Mouse (Mus musculus): ENCODE results near the gene Wdr31. TPM values are rescaled to one million over a fixed set of nuclear protein-coding genes. Genes with fewer than 3 reads are reported as not detected.

The Wdr31 gene
- polyA plus RNA-seq, 1 experiment, result 0.59 TPM

DNA sequence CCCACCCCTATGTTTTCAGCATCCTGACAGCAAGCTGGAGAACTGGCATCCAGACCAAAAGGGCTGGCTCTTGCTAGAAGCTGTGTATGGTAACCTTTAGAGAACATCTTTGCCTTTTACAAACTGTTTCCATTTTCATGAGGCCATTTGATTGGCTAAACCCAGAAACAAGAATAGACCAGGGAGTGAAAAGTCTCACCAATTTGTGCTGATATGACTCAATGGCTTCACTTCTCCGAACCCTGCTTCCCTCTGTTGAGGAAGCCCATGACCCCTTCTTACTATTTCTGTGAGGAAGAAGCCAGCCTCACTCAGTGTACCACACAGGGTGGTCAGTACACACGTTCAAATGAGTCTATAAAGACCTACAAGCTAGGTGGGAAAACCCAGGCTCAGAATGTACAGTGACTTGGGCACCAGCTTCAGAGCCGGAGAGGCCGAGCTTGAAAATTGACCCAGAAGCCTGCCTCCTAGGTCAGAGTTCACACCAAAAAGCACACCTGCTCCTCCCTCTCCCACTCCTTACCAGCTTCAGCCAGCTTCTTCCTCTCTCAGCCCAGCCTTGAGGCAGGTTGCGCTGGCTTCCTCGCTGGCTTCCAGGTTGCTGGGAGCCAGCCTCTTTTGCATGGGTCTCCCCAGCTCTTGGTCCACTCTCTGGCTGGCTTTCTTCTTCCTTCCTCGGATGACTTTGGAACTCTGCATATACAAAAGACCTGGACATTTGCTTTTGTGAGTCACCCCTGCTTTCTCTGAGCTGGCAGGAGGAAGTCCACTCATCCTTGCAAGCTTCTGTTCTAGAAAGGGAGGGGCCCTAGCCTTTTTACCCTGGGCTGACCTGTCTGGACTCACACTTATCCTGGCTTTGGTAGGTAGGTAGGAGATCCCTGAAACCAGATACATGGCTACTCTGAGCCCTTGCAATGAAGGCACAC lies 36.5 kb downstream of the Wdr31 start:
- no peak for TF ChIP-seq GATA1 (IDR thresholded peaks at IDR 0.05; ENCODE audit: low read length)

- TF ChIP-seq GATA1 (IDR thresholded peaks at IDR 0.05; ENCODE audit: low read length), result no peak
Observed at GRCm38 (mm10) chr4:62431522-62431921, 39.2 kb downstream of the Wdr31 start.

- no peak for TF ChIP-seq GATA1 (IDR thresholded peaks at IDR 0.05; ENCODE audit: low read length)
Observed at GRCm38 (mm10) chr4:62430678-62431077, 40.0 kb downstream of the Wdr31 start.

- TF ChIP-seq GATA1 (IDR thresholded peaks at IDR 0.05; ENCODE audit: low read length), result no peak
Observed at GRCm38 (mm10) chr4:62429616-62430015, 41.1 kb downstream of the Wdr31 start.

DNA sequence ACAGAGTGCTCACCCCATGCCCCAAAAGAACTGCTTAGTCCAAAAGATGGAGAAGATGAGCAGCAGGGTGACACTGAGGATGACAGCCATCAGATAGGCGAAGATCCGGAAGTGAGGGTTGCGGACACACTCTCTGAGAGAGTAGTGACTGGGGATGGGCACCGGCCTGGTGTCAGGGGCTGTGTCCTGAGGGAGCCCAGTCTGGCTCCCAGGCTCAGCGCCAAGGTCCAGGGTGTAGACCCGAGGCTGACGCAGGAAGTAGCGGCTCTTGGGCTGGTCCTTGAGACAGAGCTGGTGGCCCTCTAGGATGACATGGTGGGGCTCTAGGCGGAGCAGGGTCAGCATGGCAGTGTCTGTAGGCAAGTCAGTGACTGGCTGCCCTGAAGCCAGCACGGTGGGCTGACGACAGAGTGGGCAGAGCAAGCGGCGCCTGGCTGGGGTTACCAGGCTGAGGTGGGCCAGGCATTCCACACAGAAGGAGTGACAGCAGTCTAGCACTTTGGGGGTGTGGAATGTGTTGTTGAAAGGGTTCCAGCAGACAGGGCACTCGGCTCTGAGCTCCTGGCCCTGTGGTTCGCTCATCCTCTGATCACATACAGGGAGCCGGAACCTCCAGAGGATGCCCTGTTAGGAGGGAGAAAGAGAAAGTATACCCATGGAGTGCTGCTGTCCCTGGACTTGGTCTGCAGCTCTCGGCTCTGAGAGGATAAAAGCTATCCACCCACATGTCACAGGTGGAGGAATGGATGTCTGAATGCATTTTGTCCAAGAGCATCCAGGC lies 42.5 kb downstream of the Wdr31 start:
- no peak for TF ChIP-seq GATA1 (IDR thresholded peaks at IDR 0.05; ENCODE audit: low read length)

DNA sequence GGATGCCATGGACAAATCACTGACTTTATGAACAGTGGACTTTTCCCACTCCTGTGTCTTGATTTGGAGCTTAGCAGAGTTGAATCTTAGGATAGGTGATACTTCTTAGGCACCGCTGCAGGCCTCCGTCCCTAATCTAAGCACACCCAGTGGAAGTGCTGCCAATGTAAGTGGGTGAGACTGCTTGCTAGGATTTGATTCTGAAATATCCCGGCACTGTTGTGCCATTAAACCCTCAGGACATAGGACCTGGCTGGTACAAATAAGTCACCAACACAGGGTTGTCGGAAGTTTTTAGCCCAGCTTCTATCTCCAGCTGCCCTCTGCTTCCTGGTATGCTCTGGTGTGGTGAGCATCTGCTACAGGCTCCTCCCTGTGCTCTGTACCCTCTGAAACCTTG lies 44.8 kb downstream of the Wdr31 start:
- no peak for TF ChIP-seq GATA1 (IDR thresholded peaks at IDR 0.05; ENCODE audit: low read length)

- TF ChIP-seq GATA1 (IDR thresholded peaks at IDR 0.05; ENCODE audit: low read length), result no peak
Observed at GRCm38 (mm10) chr4:62419091-62419490, 51.6 kb downstream of the Wdr31 start.

- no peak for TF ChIP-seq GATA1 (IDR thresholded peaks at IDR 0.05; ENCODE audit: low read length)
Observed at GRCm38 (mm10) chr4:62418448-62418847, 52.2 kb downstream of the Wdr31 start.

GRCm38 (mm10) chr4:62411606-62412005 lies 59.1 kb downstream of the Wdr31 start:
- no peak for TF ChIP-seq GATA1 (IDR thresholded peaks at IDR 0.05; ENCODE audit: low read length)

DNA sequence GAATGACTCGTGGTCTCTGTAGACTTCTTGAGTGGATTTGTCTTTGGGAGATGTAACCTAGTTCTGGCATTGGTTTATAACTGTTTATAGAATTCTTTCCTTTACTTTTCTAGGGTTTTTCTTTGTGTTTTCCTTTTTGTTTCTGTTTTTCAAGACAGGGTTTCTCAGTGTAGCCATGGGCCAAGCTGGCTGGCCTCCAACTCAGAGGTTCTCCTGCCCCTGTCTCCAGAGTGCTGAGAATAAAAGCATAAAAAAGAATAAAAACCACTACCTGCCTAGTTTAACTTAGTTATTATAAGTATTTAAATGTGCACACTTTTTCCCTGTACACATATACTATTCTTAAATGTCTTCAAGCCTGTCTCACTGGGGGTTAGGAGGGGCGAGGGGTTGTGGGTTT lies 60.4 kb downstream of the Wdr31 start:
- TF ChIP-seq GATA1 (IDR thresholded peaks at IDR 0.05; ENCODE audit: low read length), result no peak

- no peak for TF ChIP-seq GATA1 (IDR thresholded peaks at IDR 0.05; ENCODE audit: low read length)
Observed at GRCm38 (mm10) chr4:62409615-62410014, 61.1 kb downstream of the Wdr31 start.

DNA sequence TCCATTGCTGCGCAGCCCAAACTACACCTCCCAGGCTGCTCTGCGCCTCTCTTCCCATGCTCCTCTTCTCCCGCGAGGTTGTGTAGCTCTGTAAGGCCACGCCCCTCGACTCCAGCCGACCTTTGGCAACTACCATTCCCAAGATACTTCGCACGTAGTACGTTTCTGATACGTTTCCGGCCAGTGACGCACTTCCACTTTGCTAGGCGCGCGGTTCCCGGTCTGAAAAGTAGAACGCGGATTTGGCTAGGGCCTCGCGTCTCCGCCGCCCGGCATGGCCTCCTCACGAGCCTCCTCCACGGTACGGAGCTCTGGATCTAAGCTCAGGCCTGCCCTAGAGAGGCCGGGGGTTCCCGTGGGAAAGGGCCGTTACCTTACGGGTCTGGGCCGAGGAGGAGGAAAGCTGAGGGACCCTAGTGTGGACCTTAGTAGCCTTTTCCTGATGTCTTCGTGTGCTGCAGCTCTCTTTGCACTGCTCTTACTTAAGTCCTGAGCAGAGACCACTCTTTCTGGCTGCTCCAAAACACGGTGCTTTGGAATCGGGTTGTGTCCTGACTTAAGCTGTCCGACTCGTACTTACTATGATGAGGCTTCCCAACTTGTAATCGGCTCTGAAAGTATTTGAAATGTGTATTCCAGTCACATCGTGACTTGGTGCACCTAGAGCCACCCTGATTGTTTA lies 62.0 kb downstream of the Wdr31 start, which contains the start of the genes Cdc26 and Prpf4:
TSS of gene Cdc26 (minus strand) at position 42 of the 682 bp plus-strand sequence.
TSS of gene Prpf4 (plus strand) at position 197 of the 682 bp plus-strand sequence.
- TF ChIP-seq GATA1 (IDR thresholded peaks at IDR 0.05; ENCODE audit: low read length), result no peak

GRCm38 (mm10) chr4:62407730-62408582 lies 62.7 kb downstream of the Wdr31 start:
- no peak for TF ChIP-seq GATA1 (IDR thresholded peaks at IDR 0.05; ENCODE audit: low read length)

DNA sequence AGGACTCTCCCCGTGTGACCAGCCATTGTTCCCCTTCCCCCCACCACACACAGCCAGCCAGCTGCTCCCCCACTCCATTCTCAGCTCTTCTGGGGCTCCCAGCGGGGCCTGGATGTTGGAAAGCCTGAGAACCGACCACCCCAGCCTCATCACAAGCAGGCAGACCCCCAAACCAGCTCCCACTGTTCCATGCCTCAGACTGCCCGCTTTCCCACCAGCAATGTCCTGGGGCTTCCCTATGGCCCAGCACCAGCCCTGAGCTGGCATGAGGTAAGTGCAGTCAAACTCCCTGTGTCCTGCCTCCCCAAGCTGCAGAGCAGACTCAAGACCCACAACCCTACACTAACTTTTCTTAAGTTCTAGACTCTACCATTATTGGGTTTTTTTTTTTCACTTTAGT lies 64.6 kb downstream of the Wdr31 start:
- no peak for TF ChIP-seq GATA1 (IDR thresholded peaks at IDR 0.05; ENCODE audit: low read length)

- TF ChIP-seq GATA1 (IDR thresholded peaks at IDR 0.05; ENCODE audit: low read length), result no peak
Observed at GRCm38 (mm10) chr4:62398956-62399355, 71.7 kb downstream of the Wdr31 start.

Other genes with a start within 250 kb of the Wdr31 start
- not detected in 2 replicates for gene Zfp37, start 239.8 kb downstream of the Wdr31 start, polyA plus RNA-seq (2012)
- 0.11 and 0.18 TPM in 2 replicates for gene Slc31a2, start 208.3 kb downstream of the Wdr31 start, polyA plus RNA-seq (2012)
- gene Fkbp15, start 110.3 kb downstream of the Wdr31 start, polyA plus RNA-seq (2012), result 15.9 and 16.5 TPM in 2 replicates
- gene Slc31a1, start 110.2 kb downstream of the Wdr31 start, polyA plus RNA-seq (2012), result 2.6 and 3.4 TPM in 2 replicates
- 7.5 and 50.0 TPM in 2 replicates for gene Cdc26, start 62.3 kb downstream of the Wdr31 start, polyA plus RNA-seq (2012)
- gene Prpf4, start 62.1 kb downstream of the Wdr31 start, polyA plus RNA-seq (2012), result 1.9 and 3.8 TPM in 2 replicates
- not detected in 2 replicates for gene Rnf183, start 35.6 kb downstream of the Wdr31 start, polyA plus RNA-seq (2012)
- gene Bspry, start 9.2 kb upstream of the Wdr31 start, polyA plus RNA-seq (2012), result 0.03 TPM in 1 of 2 replicates, not detected in the other
- 3.7 and 5.4 TPM in 2 replicates for gene Hdhd3, start 32.6 kb upstream of the Wdr31 start, polyA plus RNA-seq (2012)
- gene Alad, start 49.0 kb upstream of the Wdr31 start, polyA plus RNA-seq (2012), result 478 and 558 TPM in 2 replicates
- gene Pole3, start 54.2 kb upstream of the Wdr31 start, polyA plus RNA-seq (2012), result 45.1 and 53.6 TPM in 2 replicates
- gene 4933430I17Rik, start 54.5 kb upstream of the Wdr31 start, polyA plus RNA-seq (2012), result not detected in 2 replicates
- gene Rgs3, start 89.0 kb upstream of the Wdr31 start, polyA plus RNA-seq (2012), result not detected in 2 replicates